Mouse (Mus musculus): ENCODE results near the gene Mroh2a. TPM values are rescaled to one million over a fixed set of nuclear protein-coding genes. Genes with fewer than 3 reads are reported as not detected.
A peak's percentile ranks its signal among the peaks of the same experiment; 100 is the strongest.

Mroh2a gene
- polyA plus RNA-seq, 1 experiment from 2014 or later: 0.62 TPM

DNA sequence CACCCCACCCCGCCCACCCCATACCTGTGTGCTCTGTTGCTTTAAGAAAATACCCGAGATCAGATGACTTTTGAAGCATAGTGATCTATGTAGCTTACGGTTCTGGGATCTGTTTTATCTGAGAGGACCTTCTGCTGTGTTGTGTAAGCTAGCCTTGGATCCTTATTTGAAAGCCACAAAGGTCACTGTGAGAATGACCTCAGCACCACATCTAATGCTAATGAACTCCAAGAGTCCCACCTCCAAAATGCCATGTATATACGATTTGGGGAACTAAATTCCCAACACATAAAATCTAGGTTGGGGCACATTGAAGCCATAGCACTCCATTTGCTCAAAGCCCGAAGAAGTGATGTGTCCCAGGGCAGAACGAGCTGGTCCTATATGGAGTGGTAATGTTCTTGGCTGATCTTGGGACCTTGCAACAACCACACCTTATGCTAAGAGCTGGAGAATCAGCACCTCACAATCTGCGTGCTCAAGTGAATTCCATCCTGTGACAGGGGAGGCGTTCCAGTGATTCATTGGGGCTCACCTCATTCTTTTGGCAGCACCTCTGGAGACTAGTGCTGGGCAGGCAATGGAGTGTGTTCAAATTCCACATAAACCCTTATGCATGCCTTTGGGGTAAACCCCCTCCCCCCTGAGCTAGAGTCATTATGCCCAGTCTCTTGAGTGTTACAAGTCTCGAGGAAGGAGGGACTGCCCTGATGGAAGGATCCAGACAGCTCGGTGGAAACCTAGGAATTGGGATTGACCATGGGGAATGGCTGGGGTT, 30.3 kb downstream of the Mroh2a start:
- Histone ChIP-seq H3K27me3 (ENCODE audit: control insufficient read depth, insufficient read depth, low read length) (no peaks in the 10 kb centered on the region), H3K4me2 (ENCODE audit: low read length) (no peak overlapping the region), H3K9ac (ENCODE audit: low read length) (no peak overlapping the region), H3K4me3 (ENCODE audit: control insufficient read depth in 1 of 2, insufficient read depth in 1 of 2, low read depth in 1 of 2, low read length in 2 of 2) (no peak overlapping the region), H3K4me1 (ENCODE audit: control insufficient read depth in 2 of 2, insufficient read depth in 2 of 2, low read length in 2 of 2) (peaks cover 7 to 12% of the 10 kb centered on the region in 2 experiments), H3K27ac (replicated peaks in 1 of 2; ENCODE audit: control insufficient read depth in 1 of 2, insufficient read depth in 1 of 2, low read depth in 2 of 2, low read length in 2 of 2) (no peak overlapping the region), H3K36me3 (ENCODE audit: control insufficient read depth, insufficient read depth, low read length) (peaks cover 21% of the 10 kb centered on the region), H3K9me3 (ENCODE audit: control insufficient read depth, low read length) (peaks cover 50% of the 10 kb centered on the region)
- no peak for ATAC-seq (ENCODE audit: insufficient number of reproducible peaks, insufficient read depth, low FRiP score, low read depth)
- 71% methylated on average over 10 of the region's 10 CpGs for WGBS

GRCm38 (mm10) chr1:88257681-88258080, 30.9 kb downstream of the Mroh2a start:
- H3K36me3 ChIP-seq (ENCODE audit: control insufficient read depth, insufficient read depth, low read length): peaks cover 27% of the 10 kb centered on the region
- no peak overlapping the region for H3K4me2 ChIP-seq (ENCODE audit: low read length)
- no peak for ATAC-seq (ENCODE audit: insufficient number of reproducible peaks, insufficient read depth, low FRiP score, low read depth)
- WGBS: 76% methylated on average over 6 of the region's 6 CpGs
- peaks cover 7 to 18% of the 10 kb centered on the region in 2 experiments for H3K4me1 ChIP-seq (ENCODE audit: control insufficient read depth in 2 of 2, insufficient read depth in 2 of 2, low read length in 2 of 2)
- peaks cover 44% of the 10 kb centered on the region for H3K9me3 ChIP-seq (ENCODE audit: control insufficient read depth, low read length)
- no peaks in the 10 kb centered on the region for H3K27me3 ChIP-seq (ENCODE audit: control insufficient read depth, insufficient read depth, low read length)
- H3K4me3 ChIP-seq (ENCODE audit: control insufficient read depth in 1 of 2, insufficient read depth in 1 of 2, low read depth in 1 of 2, low read length in 2 of 2): no peak overlapping the region
- H3K27ac ChIP-seq (replicated peaks in 1 of 2; ENCODE audit: control insufficient read depth in 1 of 2, insufficient read depth in 1 of 2, low read depth in 2 of 2, low read length in 2 of 2): no peak overlapping the region
- H3K9ac ChIP-seq (ENCODE audit: low read length): no peak overlapping the region

GRCm38 (mm10) chr1:88258361-88258760, 31.6 kb downstream of the Mroh2a start:
- Histone ChIP-seq H3K9me3 (ENCODE audit: control insufficient read depth, low read length) (peaks cover 37% of the 10 kb centered on the region), H3K9ac (ENCODE audit: low read length) (no peak overlapping the region), H3K4me2 (ENCODE audit: low read length) (no peak overlapping the region), H3K27me3 (ENCODE audit: control insufficient read depth, insufficient read depth, low read length) (no peaks in the 10 kb centered on the region), H3K4me3 (ENCODE audit: control insufficient read depth in 1 of 2, insufficient read depth in 1 of 2, low read depth in 1 of 2, low read length in 2 of 2) (no peak overlapping the region), H3K36me3 (ENCODE audit: control insufficient read depth, insufficient read depth, low read length) (peaks cover 34% of the 10 kb centered on the region), H3K4me1 (ENCODE audit: control insufficient read depth in 2 of 2, insufficient read depth in 2 of 2, low read length in 2 of 2) (peaks cover 7 to 22% of the 10 kb centered on the region in 2 experiments), H3K27ac (replicated peaks in 1 of 2; ENCODE audit: control insufficient read depth in 1 of 2, insufficient read depth in 1 of 2, low read depth in 2 of 2, low read length in 2 of 2) (no peak overlapping the region)
- ATAC-seq (ENCODE audit: insufficient number of reproducible peaks, insufficient read depth, low FRiP score, low read depth): no peak
- WGBS: 68% methylated on average over 6 of the region's 6 CpGs

DNA sequence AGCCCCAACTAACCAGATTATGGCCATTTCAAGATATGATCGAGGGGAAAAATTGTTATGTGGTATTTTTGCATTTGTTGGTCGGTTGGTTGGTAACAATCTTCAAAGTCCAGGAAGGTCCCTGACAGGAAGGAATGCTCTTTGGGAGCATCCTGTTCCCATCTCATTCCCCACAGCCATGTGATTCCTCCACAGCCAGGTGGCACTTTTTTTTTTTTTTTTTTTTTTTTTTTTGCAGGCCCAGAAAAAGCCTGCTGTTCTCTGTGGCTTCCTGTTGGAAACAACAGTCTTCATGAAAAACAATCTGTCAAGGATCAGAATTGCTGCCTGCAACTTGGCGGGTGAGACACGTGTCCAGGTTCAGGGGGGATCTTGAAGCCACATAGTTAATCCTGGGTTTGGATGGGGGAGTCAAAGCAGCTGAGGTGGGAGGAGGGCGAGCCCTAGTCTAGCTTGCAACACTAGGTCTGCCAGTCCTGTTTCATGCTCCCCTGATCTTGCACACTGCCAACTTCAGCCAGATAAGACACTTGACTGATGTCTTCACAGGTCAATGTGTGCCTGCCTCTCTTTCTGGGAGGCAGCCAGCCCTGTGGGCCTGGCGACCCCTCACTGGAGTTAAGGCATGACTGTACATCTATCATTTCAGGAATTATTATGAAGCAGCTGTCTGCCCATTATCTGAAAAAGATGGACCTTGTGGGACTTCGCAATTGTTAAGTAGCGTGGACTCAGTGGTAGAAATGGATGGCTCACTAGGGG, 32.3 kb downstream of the Mroh2a start:
- Histone ChIP-seq H3K27ac (replicated peaks in 1 of 2; ENCODE audit: control insufficient read depth in 1 of 2, insufficient read depth in 1 of 2, low read depth in 2 of 2, low read length in 2 of 2) (no peak overlapping the region), H3K27me3 (ENCODE audit: control insufficient read depth, insufficient read depth, low read length) (no peaks in the 10 kb centered on the region), H3K4me3 (ENCODE audit: control insufficient read depth in 1 of 2, insufficient read depth in 1 of 2, low read depth in 1 of 2, low read length in 2 of 2) (no peak overlapping the region), H3K9ac (ENCODE audit: low read length) (0 out of 2 replicates have a peak overlapping the region, but pooled peaks have one; percentile 1), H3K36me3 (ENCODE audit: control insufficient read depth, insufficient read depth, low read length) (peaks cover 41% of the 10 kb centered on the region), H3K4me2 (ENCODE audit: low read length) (no peak overlapping the region), H3K4me1 (ENCODE audit: control insufficient read depth in 2 of 2, insufficient read depth in 2 of 2, low read length in 2 of 2) (peaks cover 7 to 22% of the 10 kb centered on the region in 2 experiments), H3K9me3 (ENCODE audit: control insufficient read depth, low read length) (peaks cover 30% of the 10 kb centered on the region)
- WGBS: 64% methylated on average over 8 of the region's 8 CpGs
- no peak for ATAC-seq (ENCODE audit: insufficient number of reproducible peaks, insufficient read depth, low FRiP score, low read depth)

DNA sequence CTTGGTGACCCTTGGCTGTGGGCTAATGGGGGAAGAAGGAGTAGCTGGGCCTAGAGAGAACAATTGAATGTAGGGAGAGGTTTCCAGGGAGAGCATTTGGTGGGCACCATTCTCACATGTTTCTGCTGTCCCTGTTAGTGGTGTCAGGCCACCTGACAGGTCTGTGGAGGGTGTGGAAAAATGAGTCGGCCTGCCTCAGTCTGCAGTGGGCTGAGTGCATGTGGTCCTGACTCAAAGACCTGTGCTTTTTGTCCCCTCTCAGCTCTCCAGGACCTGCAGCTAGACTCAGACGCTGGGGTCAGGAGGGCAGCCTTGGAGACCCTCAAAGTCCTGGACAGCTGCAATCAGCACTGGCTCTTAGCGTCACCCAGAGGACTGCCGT, 32.8 kb downstream of the Mroh2a start:
- no peak for ATAC-seq (ENCODE audit: insufficient number of reproducible peaks, insufficient read depth, low FRiP score, low read depth)

DNA sequence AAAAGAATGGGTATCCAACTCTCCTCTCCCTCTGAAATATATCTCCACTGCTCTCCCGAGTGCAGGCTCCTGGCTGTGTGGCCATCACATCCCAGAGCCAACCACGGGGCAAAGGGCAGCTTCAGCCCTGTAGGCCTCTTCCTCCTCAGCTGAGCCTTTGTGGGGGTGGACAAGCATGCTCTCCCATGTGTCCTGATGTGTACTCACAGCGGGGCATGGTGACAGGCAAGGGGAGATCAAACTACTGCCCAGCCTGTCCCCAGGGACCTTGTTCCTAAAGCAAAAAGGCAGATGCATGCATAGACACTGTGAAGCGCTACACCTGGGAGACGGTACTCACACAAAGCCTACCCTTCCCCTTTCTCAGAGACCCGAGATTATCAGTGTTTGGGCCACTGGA, 33.3 kb downstream of the Mroh2a start:
- no peak for ATAC-seq (ENCODE audit: insufficient number of reproducible peaks, insufficient read depth, low FRiP score, low read depth)
- Histone ChIP-seq H3K27me3 (ENCODE audit: control insufficient read depth, insufficient read depth, low read length) (no peaks in the 10 kb centered on the region), H3K9me3 (ENCODE audit: control insufficient read depth, low read length) (peaks cover 19% of the 10 kb centered on the region), H3K4me3 (ENCODE audit: control insufficient read depth in 1 of 2, insufficient read depth in 1 of 2, low read depth in 1 of 2, low read length in 2 of 2) (no peak overlapping the region), H3K4me1 (ENCODE audit: control insufficient read depth in 2 of 2, insufficient read depth in 2 of 2, low read length in 2 of 2) (peaks cover 7 to 27% of the 10 kb centered on the region in 2 experiments), H3K36me3 (ENCODE audit: control insufficient read depth, insufficient read depth, low read length) (peaks cover 51% of the 10 kb centered on the region), H3K27ac (replicated peaks in 1 of 2; ENCODE audit: control insufficient read depth in 1 of 2, insufficient read depth in 1 of 2, low read depth in 2 of 2, low read length in 2 of 2) (no peak overlapping the region), H3K9ac (ENCODE audit: low read length) (no peak overlapping the region), H3K4me2 (ENCODE audit: low read length) (no peak overlapping the region)
- 72% methylated on average over 6 of the region's 6 CpGs for WGBS

More for the DNA sequence above, 32.8 kb downstream of the Mroh2a start:
- H3K4me1 ChIP-seq (ENCODE audit: control insufficient read depth in 2 of 2, insufficient read depth in 2 of 2, low read length in 2 of 2): peaks cover 7 to 23% of the 10 kb centered on the region in 2 experiments
- no peak overlapping the region for H3K4me3 ChIP-seq (ENCODE audit: control insufficient read depth in 1 of 2, insufficient read depth in 1 of 2, low read depth in 1 of 2, low read length in 2 of 2)
- peaks cover 24% of the 10 kb centered on the region for H3K9me3 ChIP-seq (ENCODE audit: control insufficient read depth, low read length)
- no peaks in the 10 kb centered on the region for H3K27me3 ChIP-seq (ENCODE audit: control insufficient read depth, insufficient read depth, low read length)
- H3K27ac ChIP-seq (replicated peaks in 1 of 2; ENCODE audit: control insufficient read depth in 1 of 2, insufficient read depth in 1 of 2, low read depth in 2 of 2, low read length in 2 of 2): no peak overlapping the region
- no peak overlapping the region for H3K4me2 ChIP-seq (ENCODE audit: low read length)
- peaks cover 46% of the 10 kb centered on the region for H3K36me3 ChIP-seq (ENCODE audit: control insufficient read depth, insufficient read depth, low read length)
- H3K9ac ChIP-seq (ENCODE audit: low read length): no peak overlapping the region
- 69% methylated on average over 4 of the region's 4 CpGs for WGBS

DNA sequence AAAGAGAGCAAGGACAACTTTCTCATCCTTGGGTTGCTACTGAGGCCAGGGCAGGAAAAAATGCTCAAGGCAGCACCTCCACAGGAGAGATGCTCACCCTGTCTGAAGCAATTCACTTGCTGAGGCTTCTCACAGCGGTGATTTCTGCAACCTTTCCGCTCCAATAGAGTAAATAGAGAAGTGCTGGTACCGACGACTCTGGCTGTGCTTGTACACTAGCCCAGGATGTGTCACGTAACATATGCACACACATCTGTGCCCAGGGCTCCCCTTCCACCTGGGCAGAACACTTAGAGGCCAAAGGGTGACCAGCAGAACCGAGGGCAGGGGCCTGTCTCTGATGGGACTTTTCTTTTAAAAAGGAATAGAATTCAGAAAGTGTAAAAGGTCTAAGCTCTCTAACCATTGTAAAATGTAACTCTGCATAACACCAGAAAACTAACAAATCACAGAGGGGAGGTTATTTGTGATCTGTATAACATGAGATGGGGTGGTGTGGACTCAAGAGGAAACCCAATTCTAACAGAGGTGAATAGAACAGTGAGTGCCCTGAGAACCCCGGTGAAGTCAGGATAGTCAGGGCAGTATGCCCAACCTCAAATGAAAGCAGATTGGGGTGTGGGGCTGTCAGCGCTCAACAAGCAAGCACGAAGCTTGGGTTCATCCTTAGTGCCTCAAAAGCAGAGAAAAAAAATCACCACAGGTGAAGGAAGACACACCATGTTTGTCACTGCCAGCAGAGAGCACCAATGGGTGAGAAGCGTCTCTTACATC, 34.0 kb downstream of the Mroh2a start:
- peaks cover 58% of the 10 kb centered on the region for H3K36me3 ChIP-seq (ENCODE audit: control insufficient read depth, insufficient read depth, low read length)
- H3K27ac ChIP-seq (replicated peaks in 1 of 2; ENCODE audit: control insufficient read depth in 1 of 2, insufficient read depth in 1 of 2, low read depth in 2 of 2, low read length in 2 of 2): no peak overlapping the region
- no peak overlapping the region for H3K9ac ChIP-seq (ENCODE audit: low read length)
- no peak overlapping the region for H3K4me2 ChIP-seq (ENCODE audit: low read length)
- WGBS: 83% methylated on average over 10 of the region's 10 CpGs
- no peak overlapping the region for H3K4me3 ChIP-seq (ENCODE audit: control insufficient read depth in 1 of 2, insufficient read depth in 1 of 2, low read depth in 1 of 2, low read length in 2 of 2)
- peaks cover 17% of the 10 kb centered on the region for H3K9me3 ChIP-seq (ENCODE audit: control insufficient read depth, low read length)
- H3K27me3 ChIP-seq (ENCODE audit: control insufficient read depth, insufficient read depth, low read length): no peaks in the 10 kb centered on the region
- peaks cover 7 to 29% of the 10 kb centered on the region in 2 experiments for H3K4me1 ChIP-seq (ENCODE audit: control insufficient read depth in 2 of 2, insufficient read depth in 2 of 2, low read length in 2 of 2)
- ATAC-seq (ENCODE audit: insufficient number of reproducible peaks, insufficient read depth, low FRiP score, low read depth): no peak
